Mouse (Mus musculus) testis, adult 2 months (tissue): ENCODE data around the gene Iqcb1. TPM values are rescaled to one million over a fixed set of nuclear protein-coding genes. Genes with fewer than 3 reads are reported as not detected.
A peak's percentile ranks its signal among the peaks of the same experiment; 100 is the strongest.

Experiments
- H3K27ac ChIP-seq: fragments of 200-500 bp; 2 replicates; pipeline ENCODE4 v1.5.1; 2012; ENCODE audit warnings: low read depth, low read length; ENCODE audit not compliant: control insufficient read depth, insufficient read depth
- H3K27me3 ChIP-seq: fragments of 200-500 bp; 2 replicates; pipeline ENCODE4 v1.6.1; 2012; ENCODE audit warnings: mild to moderate bottlenecking, low read length, moderate library complexity; ENCODE audit not compliant: control insufficient read depth, insufficient read depth
- H3K36me3 ChIP-seq: fragments of 200-500 bp; 2 replicates; pipeline ENCODE4 v1.6.1; 2012; ENCODE audit warnings: mild to moderate bottlenecking, low read length; ENCODE audit not compliant: control insufficient read depth, insufficient read depth
- H3K4me1 ChIP-seq: fragments of 200-500 bp; 2 replicates; pipeline ENCODE4 v1.6.1; 2012; ENCODE audit warnings: low read length; ENCODE audit not compliant: control insufficient read depth, insufficient read depth
- H3K4me3 ChIP-seq: fragments of 200-500 bp; 2 replicates; pipeline ENCODE4 v1.5.1; 2012; ENCODE audit warnings: low read depth, mild to moderate bottlenecking, low read length, moderate library complexity, mixed read lengths; ENCODE audit not compliant: control insufficient read depth
- CTCF ChIP-seq: fragments of 200-500 bp; IDR thresholded peaks from 2 replicates; pipeline ENCODE4 v1.5.1; 2012; ENCODE audit warnings: low read depth, mild to moderate bottlenecking, inconsistent platforms, low read length, moderate library complexity; ENCODE audit not compliant: control insufficient read depth, insufficient read depth, insufficient replicate concordance
- POLR2A ChIP-seq: fragments of 200-500 bp; IDR thresholded peaks from 2 replicates; pipeline ENCODE4 v1.6.1; 2012; ENCODE audit warnings: low read depth, mild to moderate bottlenecking, inconsistent platforms, low read length, moderate library complexity; ENCODE audit not compliant: control insufficient read depth
- polyA plus RNA-seq: library from polyadenylated mRNA; depleted of rRNA; stranded (reverse); fragments of >200 nt; gene quantifications from 2 replicates; pipeline ENCODE4 v1.2.3, GENCODE M21; 2012

Iqcb1 gene
- polyA plus RNA-seq, 1 experiment: 16.1 TPM

GRCm38 (mm10) chr16:36893317-36893716 is 65.1 kb downstream of the Iqcb1 start:
- TF ChIP-seq POLR2A: no peak
- TF ChIP-seq CTCF: no peak
- Histone ChIP-seq H3K27ac (no peak overlapping the region), H3K27me3 (no peaks in the 10 kb centered on the region), H3K4me1 (no peaks in the 10 kb centered on the region), H3K4me3 (peak overlapping the region; percentile 37), H3K36me3 (peaks cover 9% of the 10 kb centered on the region)

GRCm38 (mm10) chr16:36896712-36897111 is 68.5 kb downstream of the Iqcb1 start:
- Histone ChIP-seq H3K27ac (0 out of 2 replicates have a peak overlapping the region, but pooled peaks have one; percentile 6), H3K4me1 (no peaks in the 10 kb centered on the region), H3K27me3 (no peaks in the 10 kb centered on the region), H3K4me3 (peak overlapping the region; percentile 74), H3K36me3 (peaks cover 10% of the 10 kb centered on the region)
- TF ChIP-seq POLR2A (no peak), CTCF (no peak)

- no peaks in the 10 kb centered on the region for H3K27me3 ChIP-seq
- no peaks in the 10 kb centered on the region for H3K4me1 ChIP-seq
- H3K36me3 ChIP-seq: peaks cover 1% of the 10 kb centered on the region; the same call in 1 of the 2 replicates
- H3K4me3 ChIP-seq: no peak overlapping the region
- TF ChIP-seq CTCF (no peak), POLR2A (no peak)
- no peak overlapping the region for H3K27ac ChIP-seq
These were observed 75.0 kb downstream of the Iqcb1 start for GRCm38 (mm10) chr16:36903156-36903555.

GRCm38 (mm10) chr16:36911909-36912308 is 83.7 kb downstream of the Iqcb1 start:
- Histone ChIP-seq H3K36me3 (peaks cover 7% of the 10 kb centered on the region), H3K27me3 (no peaks in the 10 kb centered on the region), H3K27ac (no peak overlapping the region), H3K4me3 (no peak overlapping the region), H3K4me1 (no peaks in the 10 kb centered on the region)
- TF ChIP-seq CTCF (no peak), POLR2A (no peak)

GRCm38 (mm10) chr16:36912311-36912710 is 84.1 kb downstream of the Iqcb1 start:
- no peak for TF ChIP-seq CTCF
- no peak overlapping the region for H3K4me3 ChIP-seq
- peaks cover 7% of the 10 kb centered on the region for H3K36me3 ChIP-seq
- no peak overlapping the region for H3K27ac ChIP-seq
- no peaks in the 10 kb centered on the region for H3K4me1 ChIP-seq
- H3K27me3 ChIP-seq: no peaks in the 10 kb centered on the region

- Histone ChIP-seq H3K4me3 (no peak overlapping the region), H3K36me3 (peaks cover 8% of the 10 kb centered on the region), H3K27ac (no peak overlapping the region), H3K27me3 (no peaks in the 10 kb centered on the region), H3K4me1 (no peaks in the 10 kb centered on the region)
- TF ChIP-seq CTCF: no peak
- TF ChIP-seq POLR2A: no peak
These were observed 86.0 kb downstream of the Iqcb1 start for GRCm38 (mm10) chr16:36914195-36914594.

- Histone ChIP-seq H3K4me1 (no peaks in the 10 kb centered on the region), H3K27ac (no peak overlapping the region), H3K4me3 (no peak overlapping the region), H3K36me3 (peaks cover 2% of the 10 kb centered on the region), H3K27me3 (no peaks in the 10 kb centered on the region)
- TF ChIP-seq POLR2A: no peak
- TF ChIP-seq CTCF: no peak
These were observed 90.3 kb downstream of the Iqcb1 start for GRCm38 (mm10) chr16:36918505-36918904.

- H3K4me3 ChIP-seq: no peak overlapping the region
- no peaks in the 10 kb centered on the region for H3K27me3 ChIP-seq
- H3K27ac ChIP-seq: no peak overlapping the region
- no peaks in the 10 kb centered on the region for H3K4me1 ChIP-seq
- peaks cover 2% of the 10 kb centered on the region for H3K36me3 ChIP-seq
- no peak for TF ChIP-seq CTCF
- no peak for TF ChIP-seq POLR2A
These were observed 92.2 kb downstream of the Iqcb1 start for GRCm38 (mm10) chr16:36920410-36920809.
